ENCODE assay signal across 8 mouse cellular contexts in the genomic region with DNA sequence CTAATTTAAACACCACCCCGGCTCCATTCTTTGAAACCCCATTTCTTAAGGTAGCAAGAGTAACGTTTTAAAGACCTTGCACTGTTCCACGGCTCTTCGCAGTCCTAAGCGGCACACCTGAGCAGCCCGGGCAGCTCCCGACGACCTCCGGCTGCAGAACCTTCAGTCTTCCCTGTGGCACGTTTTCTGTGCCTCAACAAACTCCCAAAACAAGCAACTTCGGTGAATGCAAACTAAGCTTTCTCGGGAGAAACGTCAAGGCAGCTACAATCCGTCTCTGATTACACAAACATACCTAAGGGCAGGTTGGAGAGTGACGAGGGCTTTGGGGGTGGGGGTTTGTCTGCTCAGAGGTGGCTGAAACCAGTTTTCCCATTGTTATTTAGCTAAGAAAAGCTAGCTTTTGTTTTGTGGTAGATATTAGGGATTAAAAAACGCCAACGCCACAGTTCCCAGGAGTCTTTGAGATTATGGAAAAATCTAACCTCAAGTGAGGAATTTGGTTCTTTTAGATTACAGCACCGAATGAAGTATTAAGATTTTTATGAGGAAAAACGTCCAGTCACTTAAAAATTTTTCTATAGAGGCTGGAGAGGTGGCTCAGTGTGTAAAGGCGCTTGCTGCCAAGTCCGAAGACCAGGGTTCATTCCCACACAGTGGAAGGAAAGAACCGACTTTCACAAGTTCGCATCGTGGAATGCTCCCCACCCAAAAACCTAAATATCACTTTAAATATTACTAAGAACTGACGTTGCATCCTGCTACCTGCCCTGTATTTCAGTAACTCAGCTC. TPM values are rescaled to one million over a fixed set of nuclear protein-coding genes. Genes with fewer than 3 reads are reported as not detected.
DNase-seq lines count a peak whose midpoint lies in the region; ATAC-seq and TF ChIP-seq lines count a peak whose summit lies in the region.

A gene (minus strand): TSS at position 211 of the 792 bp plus-strand sequence.

- TF ChIP-seq CTCF in G1E (IDR thresholded peaks at IDR 0.05; ENCODE audit: low read depth, low read length), result no peak

- no peaks in the 10 kb centered on the region for H3K36me3 ChIP-seq in G1E (replicated peaks)
- no peaks in the 10 kb centered on the region for H3K36me3 ChIP-seq in heart, embryonic 14.5 days (ENCODE audit: control insufficient read depth, insufficient read depth, low read length)
- H3K36me3 ChIP-seq in liver, embryonic 12.5 days, result no peaks in the 10 kb centered on the region
- H3K36me3 ChIP-seq in stomach, embryonic 15.5 days, result no peaks in the 10 kb centered on the region

- peak within 1 kb of the TSS; percentile 73 for H3K9ac ChIP-seq in heart, embryonic 14.5 days (ENCODE audit: low read length)
- peak within 1 kb of the TSS; percentile 72; the same call in 1 of the 2 replicates for H3K9ac ChIP-seq in liver, embryonic 12.5 days
- H3K9ac ChIP-seq in stomach, embryonic 15.5 days, result 0 out of 2 replicates have a peak within 1 kb of the TSS, but pooled peaks have one; percentile 16

- no peak within 1 kb of the TSS for H3K27ac ChIP-seq in heart, embryonic 14.5 days (replicated peaks in 1 of 2; ENCODE audit: control insufficient read depth in 1 of 2, insufficient read depth in 1 of 2, low read depth in 2 of 2, low read length in 2 of 2)
- H3K27ac ChIP-seq in liver, embryonic 12.5 days, result no peak within 1 kb of the TSS
- H3K27ac ChIP-seq in stomach, embryonic 15.5 days, result no peak within 1 kb of the TSS

- peaks cover 7% of the 10 kb centered on the region; the same call in 1 of the 2 replicates for H3K27me3 ChIP-seq in G1E (ENCODE audit: insufficient read depth, low read length)
- H3K27me3 ChIP-seq in heart, embryonic 14.5 days (ENCODE audit: control insufficient read depth, insufficient read depth, low read length), result peaks cover 68% of the 10 kb centered on the region
- H3K27me3 ChIP-seq in liver, embryonic 12.5 days (replicated peaks), result peaks cover 44% of the 10 kb centered on the region
- H3K27me3 ChIP-seq in stomach, embryonic 15.5 days (replicated peaks), result peaks cover 22% of the 10 kb centered on the region; the same call in 1 of the 2 replicates

- H3K4me1 ChIP-seq in G1E (ENCODE audit: insufficient read depth, low read depth, low read length), result peaks cover 29% of the 10 kb centered on the region
- H3K4me1 ChIP-seq in heart, embryonic 14.5 days (ENCODE audit: control insufficient read depth in 2 of 2, insufficient read depth in 2 of 2, low read length in 2 of 2), result peaks cover 4 to 20% of the 10 kb centered on the region in 2 experiments
- peaks cover 36% of the 10 kb centered on the region for H3K4me1 ChIP-seq in liver, embryonic 12.5 days
- no peaks in the 10 kb centered on the region for H3K4me1 ChIP-seq in stomach, embryonic 15.5 days

- 5% methylated on average over 25 of the region's 25 CpGs for WGBS in heart, embryonic 14.5 days
- WGBS in liver, embryonic 12.5 days (ENCODE audit: insufficient replicate concordance), result 6% methylated on average over 25 of the region's 25 CpGs
- WGBS in stomach, embryonic 15.5 days, result 6% methylated on average over 25 of the region's 25 CpGs

- H3K4me2 ChIP-seq in heart, embryonic 14.5 days (ENCODE audit: low read length), result peak within 1 kb of the TSS; percentile 94
- H3K4me2 ChIP-seq in liver, embryonic 12.5 days, result peak within 1 kb of the TSS; percentile 96
- H3K4me2 ChIP-seq in stomach, embryonic 15.5 days, result peak within 1 kb of the TSS; percentile 96

- peak within 1 kb of the TSS; percentile 72 for H3K4me3 ChIP-seq in G1E (ENCODE audit: low read depth, low read length)
- peak within 1 kb of the TSS; percentile 65 to 81 for H3K4me3 ChIP-seq in heart, embryonic 14.5 days (ENCODE audit: control insufficient read depth in 1 of 2, insufficient read depth in 1 of 2, low read depth in 1 of 2, low read length in 2 of 2)
- H3K4me3 ChIP-seq in liver, embryonic 12.5 days, result peak within 1 kb of the TSS; percentile 68
- H3K4me3 ChIP-seq in stomach, embryonic 15.5 days (replicated peaks), result peak within 1 kb of the TSS; percentile 58

- DNase-seq in kidney, adult 18-20 months, result peak; percentile 33
- no peak for DNase-seq in kidney, postnatal 25 days
- DNase-seq in G1E (ENCODE audit: low spot score), result no peak
- DNase-seq in Muller cell, postnatal 12 days (ENCODE audit: inconsistent ontology term), result no peak

- no peak for ATAC-seq in G1E (ENCODE audit: extremely low read depth, insufficient number of reproducible peaks, low FRiP score, poor library complexity, severe bottlenecking)
- no peak for ATAC-seq in heart, embryonic 14.5 days (ENCODE audit: insufficient number of reproducible peaks, insufficient read depth, low FRiP score, low read depth)
- no peak for ATAC-seq in liver, embryonic 12.5 days
- ATAC-seq in stomach, embryonic 15.5 days (ENCODE audit: insufficient read depth, low FRiP score, low read depth), result no peak
- no peak for ATAC-seq in megakaryocyte-erythroid progenitor cell, adult 5-6 weeks (replicated peaks; ENCODE audit: low FRiP score, low TSS enrichment, poor library complexity, severe bottlenecking)

- no peaks in the 10 kb centered on the region for H3K9me3 ChIP-seq in G1E (replicated peaks)
- no peaks in the 10 kb centered on the region for H3K9me3 ChIP-seq in heart, embryonic 14.5 days (ENCODE audit: control insufficient read depth, low read length)
- no peaks in the 10 kb centered on the region for H3K9me3 ChIP-seq in liver, embryonic 12.5 days (replicated peaks)
- no peaks in the 10 kb centered on the region for H3K9me3 ChIP-seq in stomach, embryonic 15.5 days

RNA-seq across cellular contexts. Expression of the gene that starts here (rescaled TPM):
- 27.7 and 29.1 TPM in 2 replicates for total RNA-seq in G1E (2014; fragmentation: Nextera tagmentation)
- total RNA-seq in G1E (2017), result 7.7 and 10.7 TPM in 2 replicates
- polyA plus RNA-seq in G1E (2012), result 8.8 and 8.9 TPM in 2 replicates
- 0.86 and 0.98 TPM in 2 replicates for polyA plus RNA-seq in heart, embryonic 14.5 days (2014; fragmentation: Nextera tagmentation; extraction: Ambion mirVana)
- polyA plus RNA-seq in liver, embryonic 12.5 days (2016; fragmentation: Nextera tagmentation; extraction: Ambion mirVana), result 0.26 and 0.41 TPM in 2 replicates
- polyA plus RNA-seq in stomach, embryonic 15.5 days (2015; fragmentation: Nextera tagmentation; extraction: Ambion mirVana), result 6.4 and 6.9 TPM in 2 replicates
- total RNA-seq in megakaryocyte-erythroid progenitor cell, adult 5-6 weeks (2014; fragmentation: Nextera tagmentation), result 0.48 and 2.8 TPM in 2 replicates
- total RNA-seq in megakaryocyte-erythroid progenitor cell, adult 5-6 weeks (2017), result 0.23 TPM in 1 of 2 replicates, not detected in the other

Comparison
In these comparisons a context has a peak if more than half of its experiments do, and no peak if none do; other contexts are left out.
1. H3K9ac ChIP-seq: peak in every context shown above with its lines; median percentile 73 in heart, embryonic 14.5 days; 72 in liver, embryonic 12.5 days; 16 in stomach, embryonic 15.5 days.